Mouse (Mus musculus): Measurements from ENCODE around the gene Fsd1. TPM values are rescaled to one million over a fixed set of nuclear protein-coding genes. Genes with fewer than 3 reads are reported as not detected.

Gene Fsd1
- polyA plus RNA-seq, 1 experiment from 2014 or later = 179 TPM

GRCm38 (mm10) chr17:55969966-55970891 is 16.1 kb upstream of the Fsd1 start, which contains the start of gene Shd:
Shd (plus strand) TSS chr17:55970467.
- no peaks in the 10 kb centered on the region for H3K27me3 ChIP-seq (replicated peaks; ENCODE audit: control insufficient read depth, insufficient read depth, low read length)
- WGBS = 7% methylated on average over 54 of the region's 55 CpGs
- peak within 1 kb of the TSS; percentile 95 for H3K9ac ChIP-seq (replicated peaks; ENCODE audit: low read depth, low read length)
- peak within 1 kb of the TSS; percentile 78 for H3K4me3 ChIP-seq (replicated peaks; ENCODE audit: low read length)
- H3K27ac ChIP-seq (ENCODE audit: low read length) = peak within 1 kb of the TSS; percentile 59
- H3K4me2 ChIP-seq (ENCODE audit: low read length) = peak within 1 kb of the TSS; percentile 84
- H3K36me3 ChIP-seq (ENCODE audit: control insufficient read depth, insufficient read depth) = no peaks in the 10 kb centered on the region; the same call in 1 of the 2 replicates
- peaks cover 18% of the 10 kb centered on the region for H3K4me1 ChIP-seq (replicated peaks; ENCODE audit: control insufficient read depth, insufficient read depth, low read length)
- no peaks in the 10 kb centered on the region for H3K9me3 ChIP-seq (ENCODE audit: control insufficient read depth, low read length)
- peak; percentile 58 for ATAC-seq

- peaks cover 23% of the 10 kb centered on the region for H3K4me1 ChIP-seq (replicated peaks; ENCODE audit: control insufficient read depth, insufficient read depth, low read length)
- ATAC-seq = no peak
- H3K9me3 ChIP-seq (ENCODE audit: control insufficient read depth, low read length) = no peaks in the 10 kb centered on the region
- H3K27me3 ChIP-seq (replicated peaks; ENCODE audit: control insufficient read depth, insufficient read depth, low read length) = no peaks in the 10 kb centered on the region
- no peak overlapping the region for H3K27ac ChIP-seq (ENCODE audit: low read length)
- 24% methylated on average over 22 of the region's 22 CpGs for WGBS
- peak overlapping the region; percentile 78 for H3K4me3 ChIP-seq (replicated peaks; ENCODE audit: low read length)
- H3K36me3 ChIP-seq (ENCODE audit: control insufficient read depth, insufficient read depth) = no peaks in the 10 kb centered on the region; the same call in 1 of the 2 replicates
- H3K9ac ChIP-seq (replicated peaks; ENCODE audit: low read depth, low read length) = peak overlapping the region; percentile 95
- H3K4me2 ChIP-seq (ENCODE audit: low read length) = peak overlapping the region; percentile 84
Observed at GRCm38 (mm10) chr17:55971453-55971852, 14.9 kb upstream of the Fsd1 start.

- 17% methylated on average over 13 of the region's 13 CpGs for WGBS
- H3K36me3 ChIP-seq (ENCODE audit: control insufficient read depth, insufficient read depth) = no peaks in the 10 kb centered on the region
- no peak overlapping the region for H3K4me2 ChIP-seq (ENCODE audit: low read length)
- no peak overlapping the region for H3K4me3 ChIP-seq (replicated peaks; ENCODE audit: low read length)
- ATAC-seq = peak; percentile 64
- peak overlapping the region; percentile 32; the same call in 1 of the 2 replicates for H3K9ac ChIP-seq (replicated peaks; ENCODE audit: low read depth, low read length)
- H3K27ac ChIP-seq (ENCODE audit: low read length) = peak overlapping the region; percentile 38
- no peaks in the 10 kb centered on the region for H3K9me3 ChIP-seq (ENCODE audit: control insufficient read depth, low read length)
- H3K27me3 ChIP-seq (replicated peaks; ENCODE audit: control insufficient read depth, insufficient read depth, low read length) = no peaks in the 10 kb centered on the region
- peaks cover 13% of the 10 kb centered on the region for H3K4me1 ChIP-seq (replicated peaks; ENCODE audit: control insufficient read depth, insufficient read depth, low read length)
Observed at GRCm38 (mm10) chr17:55976255-55976862, 9.9 kb upstream of the Fsd1 start.

GRCm38 (mm10) chr17:55977301-55977700 is 9.0 kb upstream of the Fsd1 start:
- H3K4me2 ChIP-seq (ENCODE audit: low read length) = no peak overlapping the region
- 60% methylated on average over 3 of the region's 3 CpGs for WGBS
- H3K36me3 ChIP-seq (ENCODE audit: control insufficient read depth, insufficient read depth) = no peaks in the 10 kb centered on the region
- H3K9me3 ChIP-seq (ENCODE audit: control insufficient read depth, low read length) = no peaks in the 10 kb centered on the region
- H3K27ac ChIP-seq (ENCODE audit: low read length) = no peak overlapping the region
- no peak for ATAC-seq
- no peaks in the 10 kb centered on the region for H3K27me3 ChIP-seq (replicated peaks; ENCODE audit: control insufficient read depth, insufficient read depth, low read length)
- no peak overlapping the region for H3K4me3 ChIP-seq (replicated peaks; ENCODE audit: low read length)
- peaks cover 8% of the 10 kb centered on the region for H3K4me1 ChIP-seq (replicated peaks; ENCODE audit: control insufficient read depth, insufficient read depth, low read length)
- no peak overlapping the region for H3K9ac ChIP-seq (replicated peaks; ENCODE audit: low read depth, low read length)

DNA sequence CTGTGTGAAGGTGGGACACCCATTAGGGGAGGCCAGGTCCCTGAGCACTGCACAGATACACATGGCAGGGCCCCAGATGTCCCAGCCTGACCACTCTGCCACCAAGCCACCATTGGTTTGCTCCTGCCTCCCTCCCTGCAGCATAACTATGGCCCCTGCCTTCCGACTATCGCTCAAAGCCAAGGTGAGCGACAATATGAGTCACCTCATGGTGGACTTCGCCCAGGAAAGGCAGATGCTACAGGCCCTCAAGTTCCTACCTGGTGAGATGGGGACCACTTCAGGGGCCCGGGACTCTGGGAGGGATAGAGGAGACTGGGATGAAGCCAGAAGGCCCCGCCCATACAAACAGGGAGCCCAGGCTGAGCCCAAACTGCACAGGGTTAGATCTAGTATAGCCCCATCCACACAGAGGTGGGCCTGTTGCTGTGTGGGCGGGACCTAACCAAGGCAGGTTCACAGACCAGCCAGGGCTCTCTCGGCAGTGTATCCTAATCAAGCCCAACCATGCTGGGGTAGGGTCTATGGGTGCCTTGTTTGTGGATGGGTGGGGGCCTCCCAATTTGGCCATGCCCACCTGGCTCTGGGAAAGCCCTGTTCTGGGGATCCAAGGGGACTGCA is 4.1 kb downstream of the Fsd1 start:
- no peak for ATAC-seq
- H3K27ac ChIP-seq (ENCODE audit: low read length) = no peak overlapping the region
- peaks cover 18% of the 10 kb centered on the region for H3K4me1 ChIP-seq (replicated peaks; ENCODE audit: control insufficient read depth, insufficient read depth, low read length)
- no peak overlapping the region for H3K4me2 ChIP-seq (ENCODE audit: low read length)
- no peak overlapping the region for H3K4me3 ChIP-seq (replicated peaks; ENCODE audit: low read length)
- no peaks in the 10 kb centered on the region for H3K9me3 ChIP-seq (ENCODE audit: control insufficient read depth, low read length)
- H3K36me3 ChIP-seq (ENCODE audit: control insufficient read depth, insufficient read depth) = 0 out of 2 replicates have a peak, but pooled peaks cover 5% of the 10 kb centered on the region
- 84% methylated on average over 8 of the region's 8 CpGs for WGBS
- H3K27me3 ChIP-seq (replicated peaks; ENCODE audit: control insufficient read depth, insufficient read depth, low read length) = no peaks in the 10 kb centered on the region
- H3K9ac ChIP-seq (replicated peaks; ENCODE audit: low read depth, low read length) = no peak overlapping the region

GRCm38 (mm10) chr17:55996007-55996406 is 9.7 kb downstream of the Fsd1 start:
- WGBS = 85% methylated on average over 15 of the region's 15 CpGs
- no peak for ATAC-seq
- H3K27me3 ChIP-seq (replicated peaks; ENCODE audit: control insufficient read depth, insufficient read depth, low read length) = peaks cover 7% of the 10 kb centered on the region; the same call in 1 of the 2 replicates
- H3K27ac ChIP-seq (ENCODE audit: low read length) = no peak overlapping the region
- no peaks in the 10 kb centered on the region for H3K9me3 ChIP-seq (ENCODE audit: control insufficient read depth, low read length)
- H3K36me3 ChIP-seq (ENCODE audit: control insufficient read depth, insufficient read depth) = no peaks in the 10 kb centered on the region
- no peak overlapping the region for H3K4me2 ChIP-seq (ENCODE audit: low read length)
- H3K4me3 ChIP-seq (replicated peaks; ENCODE audit: low read length) = no peak overlapping the region
- peaks cover 11% of the 10 kb centered on the region; the same call in 1 of the 2 replicates for H3K4me1 ChIP-seq (replicated peaks; ENCODE audit: control insufficient read depth, insufficient read depth, low read length)
- H3K9ac ChIP-seq (replicated peaks; ENCODE audit: low read depth, low read length) = no peak overlapping the region

- no peak overlapping the region for H3K9ac ChIP-seq (replicated peaks; ENCODE audit: low read depth, low read length)
- H3K9me3 ChIP-seq (ENCODE audit: control insufficient read depth, low read length) = no peaks in the 10 kb centered on the region
- WGBS = 8% methylated on average over 30 of the region's 30 CpGs
- H3K4me2 ChIP-seq (ENCODE audit: low read length) = no peak overlapping the region
- H3K27ac ChIP-seq (ENCODE audit: low read length) = no peak overlapping the region
- H3K4me3 ChIP-seq (replicated peaks; ENCODE audit: low read length) = no peak overlapping the region
- ATAC-seq = no peak
- no peaks in the 10 kb centered on the region for H3K4me1 ChIP-seq (replicated peaks; ENCODE audit: control insufficient read depth, insufficient read depth, low read length)
- no peaks in the 10 kb centered on the region for H3K36me3 ChIP-seq (ENCODE audit: control insufficient read depth, insufficient read depth)
- H3K27me3 ChIP-seq (replicated peaks; ENCODE audit: control insufficient read depth, insufficient read depth, low read length) = peaks cover 9% of the 10 kb centered on the region; the same call in 1 of the 2 replicates
Observed at GRCm38 (mm10) chr17:55999794-56000499, 13.6 kb downstream of the Fsd1 start.

- Histone ChIP-seq H3K4me2 (ENCODE audit: low read length) (no peak overlapping the region), H3K27me3 (replicated peaks; ENCODE audit: control insufficient read depth, insufficient read depth, low read length) (peaks cover 9% of the 10 kb centered on the region; the same call in 1 of the 2 replicates), H3K9ac (replicated peaks; ENCODE audit: low read depth, low read length) (no peak overlapping the region), H3K4me1 (replicated peaks; ENCODE audit: control insufficient read depth, insufficient read depth, low read length) (peaks cover 8% of the 10 kb centered on the region), H3K9me3 (ENCODE audit: control insufficient read depth, low read length) (no peaks in the 10 kb centered on the region), H3K36me3 (ENCODE audit: control insufficient read depth, insufficient read depth) (no peaks in the 10 kb centered on the region), H3K4me3 (replicated peaks; ENCODE audit: low read length) (no peak overlapping the region), H3K27ac (ENCODE audit: low read length) (no peak overlapping the region)
- no peak for ATAC-seq
- 87% methylated on average over 3 of the region's 3 CpGs for WGBS
Observed at GRCm38 (mm10) chr17:56003000-56003399, 16.7 kb downstream of the Fsd1 start.

All from forebrain, embryonic 16.5 days (tissue).